Mouse (Mus musculus): ENCODE results near the gene Bmp2k. TPM values are rescaled to one million over a fixed set of nuclear protein-coding genes. Genes with fewer than 3 reads are reported as not detected.
A peak's percentile ranks its signal among the peaks of the same experiment; 100 is the strongest.

The Bmp2k gene
- polyA plus RNA-seq, 1 experiment from 2014 or later: 7.8 TPM

DNA sequence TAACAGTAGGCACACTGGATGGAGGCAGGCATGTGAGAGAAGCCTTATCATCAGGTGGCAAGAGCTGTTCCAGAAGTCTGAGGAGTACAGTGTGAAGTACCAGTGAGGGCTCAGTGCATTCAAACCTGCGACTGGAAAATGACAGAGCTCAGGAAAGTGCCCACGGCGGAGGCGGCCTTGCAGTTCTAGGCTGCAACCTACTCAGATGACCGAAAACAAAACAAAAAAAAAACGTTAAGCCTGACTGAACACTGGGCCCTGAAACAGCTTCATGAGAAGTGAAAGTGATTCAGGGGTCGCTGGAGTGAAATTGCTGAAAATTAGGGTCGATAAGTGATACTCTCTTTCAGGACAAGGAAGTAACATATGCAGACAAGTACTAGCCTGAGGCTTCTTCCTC lies 4.4 kb upstream of the Bmp2k start:
- DNase-seq (ENCODE audit: low spot score) (no peak), ATAC-seq (ENCODE audit: insufficient number of reproducible peaks, low FRiP score, low TSS enrichment, low read depth) (no peak)
- no peaks in the 10 kb centered on the region for H3K36me3 ChIP-seq (ENCODE audit: control insufficient read depth, insufficient read depth, low read length)
- 83% methylated on average over 8 of the region's 8 CpGs for WGBS
- H3K4me3 ChIP-seq (ENCODE audit: low read depth, low read length): no peak overlapping the region
- H3K4me2 ChIP-seq (ENCODE audit: low read depth, severe bottlenecking): no peak overlapping the region
- H3K9me3 ChIP-seq (ENCODE audit: control insufficient read depth, low read length): no peaks in the 10 kb centered on the region
- no peak overlapping the region for H3K27ac ChIP-seq (replicated peaks; ENCODE audit: low read depth, low read length)
- no peak overlapping the region for H3K9ac ChIP-seq (ENCODE audit: low read length)
- no peaks in the 10 kb centered on the region for H3K4me1 ChIP-seq (ENCODE audit: control insufficient read depth, insufficient read depth, low read length)
- H3K27me3 ChIP-seq (ENCODE audit: control insufficient read depth, insufficient read depth, low read length): no peaks in the 10 kb centered on the region

DNA sequence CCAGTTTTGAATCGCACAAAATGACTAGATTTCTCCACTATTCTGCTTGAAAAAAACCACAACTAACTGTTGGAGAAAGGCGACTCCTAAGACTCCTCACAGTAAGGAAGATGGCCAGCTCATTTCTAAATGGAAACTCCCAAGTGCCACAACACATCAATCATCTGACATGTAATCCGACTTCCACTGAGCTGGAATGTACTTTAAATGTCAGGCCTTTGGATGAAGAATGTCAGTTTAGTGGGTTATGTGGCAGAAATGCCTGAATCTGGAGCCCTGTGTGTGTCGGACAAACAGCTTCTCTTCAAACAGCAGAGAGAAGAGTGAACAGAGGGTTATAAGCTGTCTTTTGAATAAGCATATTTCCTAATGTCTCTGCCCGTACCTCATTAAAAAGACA lies 1.7 kb upstream of the Bmp2k start:
- Histone ChIP-seq H3K27me3 (ENCODE audit: control insufficient read depth, insufficient read depth, low read length) (no peaks in the 10 kb centered on the region), H3K4me3 (ENCODE audit: low read depth, low read length) (no peak overlapping the region), H3K36me3 (ENCODE audit: control insufficient read depth, insufficient read depth, low read length) (no peaks in the 10 kb centered on the region), H3K9me3 (ENCODE audit: control insufficient read depth, low read length) (no peaks in the 10 kb centered on the region), H3K4me2 (ENCODE audit: low read depth, severe bottlenecking) (no peak overlapping the region), H3K9ac (ENCODE audit: low read length) (no peak overlapping the region), H3K4me1 (ENCODE audit: control insufficient read depth, insufficient read depth, low read length) (no peaks in the 10 kb centered on the region), H3K27ac (replicated peaks; ENCODE audit: low read depth, low read length) (no peak overlapping the region)
- ATAC-seq (ENCODE audit: insufficient number of reproducible peaks, low FRiP score, low TSS enrichment, low read depth) (no peak), DNase-seq (ENCODE audit: low spot score) (no peak)
- WGBS: 68% methylated on average over 5 of the region's 5 CpGs

- DNase-seq (ENCODE audit: low spot score): no peak
Measured at GRCm38 (mm10) chr5:96996401-96997309, 834 bp upstream of the Bmp2k start.

GRCm38 (mm10) chr5:96997802-96998565 lies 495 bp downstream of the Bmp2k start:
- Histone ChIP-seq H3K9ac (ENCODE audit: low read length) (peak overlapping the region; percentile 77), H3K36me3 (ENCODE audit: control insufficient read depth, insufficient read depth, low read length) (no peaks in the 10 kb centered on the region), H3K27ac (replicated peaks; ENCODE audit: low read depth, low read length) (peak overlapping the region; percentile 84; the same call in 1 of the 2 replicates), H3K4me1 (ENCODE audit: control insufficient read depth, insufficient read depth, low read length) (no peaks in the 10 kb centered on the region), H3K4me3 (ENCODE audit: low read depth, low read length) (peak overlapping the region; percentile 59), H3K4me2 (ENCODE audit: low read depth, severe bottlenecking) (peak overlapping the region; percentile 87), H3K27me3 (ENCODE audit: control insufficient read depth, insufficient read depth, low read length) (no peaks in the 10 kb centered on the region), H3K9me3 (ENCODE audit: control insufficient read depth, low read length) (no peaks in the 10 kb centered on the region)
- peak; percentile 64 for DNase-seq (ENCODE audit: low spot score)
- peak; percentile 45; the same call in 1 of the 2 replicates for ATAC-seq (ENCODE audit: insufficient number of reproducible peaks, low FRiP score, low TSS enrichment, low read depth)
- WGBS: 0% methylated on average over 57 of the region's 75 CpGs

More at GRCm38 (mm10) chr5:96996401-96997309, 834 bp upstream of the Bmp2k start:
- no peaks in the 10 kb centered on the region for H3K36me3 ChIP-seq (ENCODE audit: control insufficient read depth, insufficient read depth, low read length)
- no peaks in the 10 kb centered on the region for H3K9me3 ChIP-seq (ENCODE audit: control insufficient read depth, low read length)
- H3K27ac ChIP-seq (replicated peaks; ENCODE audit: low read depth, low read length): peak overlapping the region; percentile 84
- no peaks in the 10 kb centered on the region for H3K4me1 ChIP-seq (ENCODE audit: control insufficient read depth, insufficient read depth, low read length)
- peak overlapping the region; percentile 59 for H3K4me3 ChIP-seq (ENCODE audit: low read depth, low read length)
- peak; percentile 14 for ATAC-seq (ENCODE audit: insufficient number of reproducible peaks, low FRiP score, low TSS enrichment, low read depth)
- peak overlapping the region; percentile 87 for H3K4me2 ChIP-seq (ENCODE audit: low read depth, severe bottlenecking)
- WGBS: 16% methylated on average over 39 of the region's 39 CpGs
- no peaks in the 10 kb centered on the region for H3K27me3 ChIP-seq (ENCODE audit: control insufficient read depth, insufficient read depth, low read length)
- peak overlapping the region; percentile 77 for H3K9ac ChIP-seq (ENCODE audit: low read length)

DNA sequence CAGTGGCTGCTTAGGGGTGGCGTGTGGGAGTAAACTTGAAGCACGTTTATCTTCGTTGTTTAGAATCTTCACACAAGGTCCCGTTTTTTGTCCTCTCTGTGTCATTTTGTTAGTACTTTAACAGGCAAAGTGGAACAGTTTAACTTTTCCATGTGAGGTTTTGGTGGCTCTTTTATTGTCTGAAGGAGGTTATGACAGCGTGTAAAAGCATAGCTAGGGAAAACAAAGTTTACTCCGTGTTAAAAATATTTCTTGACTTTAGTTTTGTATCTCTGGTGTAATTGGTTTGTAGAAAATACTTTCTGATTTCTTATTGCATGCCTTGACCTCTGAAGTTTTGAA lies 1.0 kb downstream of the Bmp2k start:
- H3K27me3 ChIP-seq (ENCODE audit: control insufficient read depth, insufficient read depth, low read length): no peaks in the 10 kb centered on the region
- peak overlapping the region; percentile 59 for H3K4me3 ChIP-seq (ENCODE audit: low read depth, low read length)
- no peak overlapping the region for H3K27ac ChIP-seq (replicated peaks; ENCODE audit: low read depth, low read length)
- DNase-seq (ENCODE audit: low spot score) (no peak), ATAC-seq (ENCODE audit: insufficient number of reproducible peaks, low FRiP score, low TSS enrichment, low read depth) (no peak)
- no peaks in the 10 kb centered on the region for H3K9me3 ChIP-seq (ENCODE audit: control insufficient read depth, low read length)
- no peaks in the 10 kb centered on the region for H3K36me3 ChIP-seq (ENCODE audit: control insufficient read depth, insufficient read depth, low read length)
- H3K4me2 ChIP-seq (ENCODE audit: low read depth, severe bottlenecking): peak overlapping the region; percentile 87
- whole genome bisulfite sequencing: 10% methylated on average over 6 of the region's 6 CpGs
- H3K9ac ChIP-seq (ENCODE audit: low read length): peak overlapping the region; percentile 77
- no peaks in the 10 kb centered on the region for H3K4me1 ChIP-seq (ENCODE audit: control insufficient read depth, insufficient read depth, low read length)

- 0 out of 2 replicates have a peak overlapping the region, but pooled peaks have one; percentile 1 for H3K4me3 ChIP-seq (ENCODE audit: low read depth, low read length)
- 0 out of 2 replicates have a peak overlapping the region, but pooled peaks have one; percentile 10 for H3K4me2 ChIP-seq (ENCODE audit: low read depth, severe bottlenecking)
- H3K36me3 ChIP-seq (ENCODE audit: control insufficient read depth, insufficient read depth, low read length): no peaks in the 10 kb centered on the region
- H3K9me3 ChIP-seq (ENCODE audit: control insufficient read depth, low read length): no peaks in the 10 kb centered on the region
- no peak for ATAC-seq (ENCODE audit: insufficient number of reproducible peaks, low FRiP score, low TSS enrichment, low read depth)
- WGBS: 90% methylated on average over 7 of the region's 7 CpGs
- no peak overlapping the region for H3K27ac ChIP-seq (replicated peaks; ENCODE audit: low read depth, low read length)
- H3K4me1 ChIP-seq (ENCODE audit: control insufficient read depth, insufficient read depth, low read length): no peaks in the 10 kb centered on the region
- DNase-seq (ENCODE audit: low spot score): no peak
- H3K27me3 ChIP-seq (ENCODE audit: control insufficient read depth, insufficient read depth, low read length): no peaks in the 10 kb centered on the region
- no peak overlapping the region for H3K9ac ChIP-seq (ENCODE audit: low read length)
Measured at GRCm38 (mm10) chr5:96999601-97000000, 2.1 kb downstream of the Bmp2k start.

GRCm38 (mm10) chr5:97000524-97000923 lies 3.0 kb downstream of the Bmp2k start:
- no peaks in the 10 kb centered on the region for H3K36me3 ChIP-seq (ENCODE audit: control insufficient read depth, insufficient read depth, low read length)
- H3K27me3 ChIP-seq (ENCODE audit: control insufficient read depth, insufficient read depth, low read length): no peaks in the 10 kb centered on the region
- no peak for ATAC-seq (ENCODE audit: insufficient number of reproducible peaks, low FRiP score, low TSS enrichment, low read depth)
- no peak overlapping the region for H3K4me2 ChIP-seq (ENCODE audit: low read depth, severe bottlenecking)
- no peak for DNase-seq (ENCODE audit: low spot score)
- no peak overlapping the region for H3K4me3 ChIP-seq (ENCODE audit: low read depth, low read length)
- WGBS: 86% methylated on average over 5 of the region's 5 CpGs
- H3K9me3 ChIP-seq (ENCODE audit: control insufficient read depth, low read length): no peaks in the 10 kb centered on the region
- H3K9ac ChIP-seq (ENCODE audit: low read length): no peak overlapping the region
- no peaks in the 10 kb centered on the region for H3K4me1 ChIP-seq (ENCODE audit: control insufficient read depth, insufficient read depth, low read length)
- no peak overlapping the region for H3K27ac ChIP-seq (replicated peaks; ENCODE audit: low read depth, low read length)

GRCm38 (mm10) chr5:97001153-97001552 lies 3.7 kb downstream of the Bmp2k start:
- no peak overlapping the region for H3K4me2 ChIP-seq (ENCODE audit: low read depth, severe bottlenecking)
- no peaks in the 10 kb centered on the region for H3K36me3 ChIP-seq (ENCODE audit: control insufficient read depth, insufficient read depth, low read length)
- DNase-seq (ENCODE audit: low spot score) (no peak), ATAC-seq (ENCODE audit: insufficient number of reproducible peaks, low FRiP score, low TSS enrichment, low read depth) (no peak)
- H3K9me3 ChIP-seq (ENCODE audit: control insufficient read depth, low read length): no peaks in the 10 kb centered on the region
- H3K27me3 ChIP-seq (ENCODE audit: control insufficient read depth, insufficient read depth, low read length): no peaks in the 10 kb centered on the region
- WGBS: 90% methylated on average over 10 of the region's 10 CpGs
- no peak overlapping the region for H3K9ac ChIP-seq (ENCODE audit: low read length)
- H3K27ac ChIP-seq (replicated peaks; ENCODE audit: low read depth, low read length): no peak overlapping the region
- no peak overlapping the region for H3K4me3 ChIP-seq (ENCODE audit: low read depth, low read length)
- H3K4me1 ChIP-seq (ENCODE audit: control insufficient read depth, insufficient read depth, low read length): no peaks in the 10 kb centered on the region

All from limb, embryonic 11.5 days (tissue).